Mouse (Mus musculus) central nervous system, embryonic 11.5 days (tissue): ENCODE data around the gene Gpr75. TPM values are rescaled to one million over a fixed set of nuclear protein-coding genes. Genes with fewer than 3 reads are reported as not detected.

Source experiments
- polyA plus RNA-seq: library from polyadenylated mRNA; depleted of rRNA; stranded (reverse); fragments of >200 nt; gene quantifications from 2 replicates; pipeline ENCODE4 v1.2.3, GENCODE M21; 2012; rRNA removed

Gpr75 gene
- polyA plus RNA-seq = 0.62 and 1.1 TPM in 2 replicates

DNA sequence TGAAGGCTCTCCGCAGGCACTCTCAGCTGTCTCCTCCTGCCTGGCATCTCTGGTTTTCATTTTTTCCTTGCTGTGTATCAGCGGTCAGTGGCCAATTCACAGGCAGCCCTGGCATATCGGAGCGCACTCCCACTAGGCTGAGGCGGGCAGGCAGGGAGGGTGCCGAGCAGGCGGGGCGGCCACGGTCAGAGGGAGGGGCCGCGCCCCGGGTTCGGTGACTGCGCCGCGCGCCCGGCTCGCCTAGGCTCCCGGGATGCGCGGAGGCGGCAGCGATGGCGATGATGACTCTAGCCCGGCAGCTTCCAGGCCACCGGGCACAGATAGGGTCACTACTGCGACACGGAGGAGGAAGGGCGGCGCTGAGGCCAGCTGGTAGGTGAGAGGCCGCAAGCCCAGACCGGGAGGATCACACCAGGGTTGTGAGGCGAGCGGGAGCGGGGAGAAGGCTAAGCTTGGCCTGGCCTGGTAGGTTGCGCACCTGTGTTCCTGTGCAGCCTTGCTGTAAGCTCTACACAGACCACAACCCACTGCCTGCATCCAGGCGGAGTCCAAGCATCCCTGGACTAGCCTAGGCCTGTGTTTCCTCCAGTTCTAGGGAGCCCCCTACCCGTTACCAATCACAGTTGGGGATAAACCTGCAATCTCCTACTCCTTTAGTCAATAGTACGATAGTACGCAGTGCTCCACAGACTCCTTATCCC lies at the start of gene Gpr75, which contains the start of gene Asb3:
Gpr75 (plus strand) TSS at position 188 of the 701 bp plus-strand sequence.
Asb3 (plus strand) TSS at position 246 of the 701 bp plus-strand sequence.

Other genes starting within 250 kb of the Gpr75 start
- gene Acyp2, start 235.8 kb upstream of the Gpr75 start, polyA plus RNA-seq = 9.0 and 9.7 TPM in 2 replicates
- 53.3 and 66.9 TPM in 2 replicates for gene Psme4, start 113.6 kb upstream of the Gpr75 start, polyA plus RNA-seq
- gene Asb3, start 58 bp downstream of the Gpr75 start, polyA plus RNA-seq = 9.9 and 16.7 TPM in 2 replicates
- 19.9 and 25.9 TPM in 2 replicates for gene Erlec1, start 69.0 kb downstream of the Gpr75 start, polyA plus RNA-seq
- gene Chac2, start 101.0 kb downstream of the Gpr75 start, polyA plus RNA-seq = 4.2 and 5.4 TPM in 2 replicates